Mouse (Mus musculus) liver, embryonic 14.5 days (tissue): ENCODE measurements around the gene Hoxd4. TPM values are rescaled to one million over a fixed set of nuclear protein-coding genes. Genes with fewer than 3 reads are reported as not detected.

Experiments used
- ATAC-seq: fragments of 200-750 bp; cut with Nextera tagmentation; 2 replicates; pipeline ENCODE4 v1.8.0; 2017; ENCODE audit warnings: moderate number of reproducible peaks, mild to moderate bottlenecking, moderate library complexity; ENCODE audit not compliant: insufficient read depth
- DNase-seq, 3 experiments: peaks; one replicate each; pipeline ENCODE4 v3.0.0-alpha.2; 2012 to 2013; ENCODE audit warnings: low read depth in 3 of 3, low spot score in 3 of 3
- H3K27ac ChIP-seq: fragments of 300-500 bp; sonication (generic); 2 replicates; pipeline ENCODE4 v1.5.1; 2014; ENCODE audit warnings: moderate library complexity, mild to moderate bottlenecking, control low read depth, inconsistent platforms
- H3K27me3 ChIP-seq: fragments of 300-500 bp; sonication (generic); 2 replicates; pipeline ENCODE4 v1.6.1; 2014; ENCODE audit warnings: mild to moderate bottlenecking, low read length, moderate library complexity; ENCODE audit not compliant: control insufficient read depth, insufficient read depth
- H3K36me3 ChIP-seq: fragments of 300-500 bp; sonication (generic); replicated peaks from 2 replicates; pipeline ENCODE4 v1.6.1; 2014; ENCODE audit warnings: low read depth; ENCODE audit not compliant: control insufficient read depth, insufficient read depth
- H3K4me1 ChIP-seq, 2 experiments: fragments of 200-500 bp in 1 of 2; fragments of 300-500 bp in 1 of 2; sonication (generic) in 1 of 2; replicated peaks; 2 replicates each; pipeline ENCODE4 v1.6.1; 2012 to 2014; ENCODE audit warnings: antibody characterized with exemption in 1 of 2, inconsistent platforms in 1 of 2, low read length in 1 of 2; ENCODE audit not compliant: control insufficient read depth in 2 of 2, insufficient read depth in 2 of 2
- H3K4me2 ChIP-seq: fragments of 300-500 bp; sonication (generic); 2 replicates; pipeline ENCODE4 v1.6.1; 2014; ENCODE audit warnings: low read depth, mild to moderate bottlenecking, control low read depth, moderate library complexity
- H3K4me3 ChIP-seq, 2 experiments: fragments of 200-500 bp in 1 of 2; fragments of 300-500 bp in 1 of 2; sonication (generic) in 1 of 2; 2 replicates each; pipeline ENCODE4 v1.5.1; 2012 to 2014; ENCODE audit warnings: low read depth in 2 of 2, low read length in 2 of 2, mild to moderate bottlenecking in 2 of 2, control low read depth in 1 of 2, inconsistent platforms in 1 of 2, moderate library complexity in 1 of 2; ENCODE audit not compliant: insufficient read depth in 1 of 2
- H3K9ac ChIP-seq: fragments of 300-500 bp; sonication (generic); replicated peaks from 2 replicates; pipeline ENCODE4 v1.6.1; 2014; ENCODE audit warnings: mild to moderate bottlenecking, control low read depth, moderate library complexity
- H3K9me3 ChIP-seq: fragments of 300-500 bp; sonication (generic); 2 replicates; pipeline ENCODE4 v1.6.1; 2016; ENCODE audit warnings: low read length, mixed read lengths; ENCODE audit not compliant: control insufficient read depth
- CTCF ChIP-seq: IDR thresholded peaks from 2 replicates; pipeline ENCODE4 v1.5.1; 2016; ENCODE audit warnings: antibody characterized with exemption, low read depth, control low read depth
- EP300 ChIP-seq: IDR thresholded peaks from 2 replicates; pipeline ENCODE4 v1.6.1; 2016; ENCODE audit warnings: antibody characterized with exemption, low read depth
- WGBS: fragments of 180-500 bp; shearing (Covaris S2); extraction: QIAGEN DNeasy Blood & Tissue Kit; methylation state at CpG from one replicate; pipeline ENCODE4 v1.1.7; 2014; ENCODE audit not compliant: insufficient replicate concordance; 5-methylcytosine and 5-hydroxymethylcytosine counted together
- polyA plus RNA-seq, 2 experiments: library from polyadenylated mRNA; depleted of rRNA in 1 of 2; stranded (reverse) in 1 of 2; unstranded in 1 of 2; fragments of >200 nt; fragmentation: Nextera tagmentation in 1 of 2; extraction: Ambion mirVana in 1 of 2; gene quantifications; 2 replicates each; pipeline versions ENCODE4 v1.2.1 to v1.2.3; 2012 to 2014

Hoxd4 gene
- polyA plus RNA-seq, 2 experiments = 0.04 TPM; not detected in 1

GRCm38 (mm10) chr2:74684106-74684505 is 27.6 kb upstream of the Hoxd4 start:
- Histone ChIP-seq H3K9ac (no peak overlapping the region), H3K27ac (no peak overlapping the region), H3K4me1 (no peaks in the 10 kb centered on the region), H3K27me3 (peaks cover 97% of the 10 kb centered on the region), H3K4me3 (no peak overlapping the region), H3K9me3 (no peaks in the 10 kb centered on the region), H3K36me3 (no peaks in the 10 kb centered on the region), H3K4me2 (no peak overlapping the region)
- 1% methylated on average over 12 of the region's 12 CpGs for WGBS
- DNase-seq = no peak
- TF ChIP-seq CTCF = no peak
- TF ChIP-seq EP300 = no peak
- ATAC-seq = no peak

GRCm38 (mm10) chr2:74685059-74685603 is 26.6 kb upstream of the Hoxd4 start:
- TF ChIP-seq EP300 (no peak), CTCF (no peak)
- ATAC-seq (no peak), DNase-seq (no peak)
- Histone ChIP-seq H3K9ac (no peak overlapping the region), H3K27ac (no peak overlapping the region), H3K4me1 (no peaks in the 10 kb centered on the region), H3K9me3 (no peaks in the 10 kb centered on the region), H3K36me3 (no peaks in the 10 kb centered on the region), H3K4me2 (no peak overlapping the region), H3K4me3 (no peak overlapping the region), H3K27me3 (peaks cover 97% of the 10 kb centered on the region)
- WGBS = 16% methylated on average over 4 of the region's 4 CpGs

- H3K27me3 ChIP-seq = peaks cover 97% of the 10 kb centered on the region
- no peaks in the 10 kb centered on the region for H3K36me3 ChIP-seq
- ATAC-seq (no peak), DNase-seq (no peak)
- no peak overlapping the region for H3K4me2 ChIP-seq
- no peaks in the 10 kb centered on the region for H3K9me3 ChIP-seq
- TF ChIP-seq EP300 (no peak), CTCF (peak; percentile 32; the same call in 1 of the 2 replicates)
- H3K4me1 ChIP-seq = no peaks in the 10 kb centered on the region
- H3K9ac ChIP-seq = no peak overlapping the region
- WGBS = 7% methylated on average over 17 of the region's 17 CpGs
- no peak overlapping the region for H3K27ac ChIP-seq
- no peak overlapping the region for H3K4me3 ChIP-seq
Measured at GRCm38 (mm10) chr2:74686301-74686987, 25.3 kb upstream of the Hoxd4 start.

GRCm38 (mm10) chr2:74686988-74687697 is 24.6 kb upstream of the Hoxd4 start:
- WGBS = 1% methylated on average over 27 of the region's 27 CpGs
- H3K9me3 ChIP-seq = no peaks in the 10 kb centered on the region
- TF ChIP-seq CTCF (no peak), EP300 (no peak)
- H3K9ac ChIP-seq = no peak overlapping the region
- H3K4me1 ChIP-seq = no peaks in the 10 kb centered on the region
- peaks cover 97% of the 10 kb centered on the region for H3K27me3 ChIP-seq
- DNase-seq (no peak), ATAC-seq (no peak)
- no peak overlapping the region for H3K4me3 ChIP-seq
- no peak overlapping the region for H3K4me2 ChIP-seq
- H3K27ac ChIP-seq = no peak overlapping the region
- no peaks in the 10 kb centered on the region for H3K36me3 ChIP-seq
